Mouse (Mus musculus) intestine, embryonic 16.5 days (tissue): ENCODE measurements around the gene Coq6. TPM values are rescaled to one million over a fixed set of nuclear protein-coding genes. Genes with fewer than 3 reads are reported as not detected.

Experiments
- ATAC-seq: fragments of 200-750 bp; cut with Nextera tagmentation; 2 replicates; pipeline ENCODE4 v1.8.0; 2017; ENCODE audit warnings: moderate TSS enrichment, moderate library complexity
- H3K27ac ChIP-seq: fragments of 300-500 bp; sonication (generic); 2 replicates; pipeline ENCODE4 v1.5.1; 2014; ENCODE audit warnings: mild to moderate bottlenecking, low read length
- H3K27me3 ChIP-seq: fragments of 300-500 bp; sonication (generic); replicated peaks from 2 replicates; pipeline ENCODE4 v1.6.1; 2014; ENCODE audit warnings: low read length, control low read depth, mixed read lengths; ENCODE audit not compliant: control insufficient read depth, insufficient read depth
- H3K36me3 ChIP-seq: fragments of 300-500 bp; sonication (generic); 2 replicates; pipeline ENCODE4 v1.6.1; 2014; ENCODE audit warnings: low read length, control low read depth; ENCODE audit not compliant: control insufficient read depth, insufficient read depth
- H3K4me1 ChIP-seq: fragments of 300-500 bp; sonication (generic); 2 replicates; pipeline ENCODE4 v1.6.1; 2014; ENCODE audit warnings: low read length, control low read depth, mixed read lengths; ENCODE audit not compliant: control insufficient read depth, insufficient read depth
- H3K4me2 ChIP-seq: fragments of 300-500 bp; sonication (generic); 2 replicates; pipeline ENCODE4 v1.6.1; 2014; ENCODE audit warnings: low read depth, low read length, control low read depth
- H3K4me3 ChIP-seq: fragments of 300-500 bp; sonication (generic); 2 replicates; pipeline ENCODE4 v1.5.1; 2014; ENCODE audit warnings: mild to moderate bottlenecking, low read length
- H3K9ac ChIP-seq: fragments of 300-500 bp; sonication (generic); 2 replicates; pipeline ENCODE4 v1.6.1; 2014; ENCODE audit warnings: low read depth, low read length
- H3K9me3 ChIP-seq: fragments of 300-500 bp; sonication (generic); 2 replicates; pipeline ENCODE4 v1.6.1; 2016; ENCODE audit warnings: low read length, control low read depth; ENCODE audit not compliant: control insufficient read depth
- WGBS: fragments of 180-500 bp; shearing (Covaris S2); extraction: QIAGEN DNeasy Blood & Tissue Kit; methylation state at CpG from one replicate; pipeline ENCODE4 v1.1.7; 2014; 5-methylcytosine and 5-hydroxymethylcytosine counted together
- polyA plus RNA-seq: library from polyadenylated mRNA; unstranded; fragments of >200 nt; fragmentation: Nextera tagmentation; extraction: Ambion mirVana; gene quantifications from 2 replicates; pipeline ENCODE4 v1.2.1, GENCODE M21; 2015

The Coq6 gene
- polyA plus RNA-seq, 1 experiment from 2014 or later, result 53.8 TPM

DNA sequence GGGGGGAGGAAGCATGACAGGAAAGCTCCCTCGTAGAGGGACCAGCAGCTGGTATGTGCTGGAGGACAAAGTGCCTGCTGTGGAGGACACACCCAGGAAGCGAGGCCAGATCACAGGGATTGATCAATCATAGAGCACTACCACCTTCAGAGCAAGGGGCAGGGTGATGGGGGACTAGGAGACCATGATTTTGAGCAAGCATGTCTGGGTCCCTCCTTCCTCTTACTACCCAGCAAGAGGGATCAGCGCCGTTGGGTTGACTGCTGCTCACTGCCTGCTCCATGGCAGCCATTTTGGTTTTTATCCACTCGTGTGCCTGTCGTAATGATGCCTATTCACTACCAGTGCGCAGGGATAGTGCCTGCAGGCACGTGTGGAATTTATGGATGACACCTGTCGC lies 2.8 kb downstream of the Coq6 start:
- ATAC-seq, result no peak
- no peak overlapping the region for H3K9ac ChIP-seq
- H3K9me3 ChIP-seq, result no peaks in the 10 kb centered on the region
- no peaks in the 10 kb centered on the region for H3K27me3 ChIP-seq
- no peak overlapping the region for H3K27ac ChIP-seq
- H3K4me1 ChIP-seq, result peaks cover 14% of the 10 kb centered on the region
- H3K36me3 ChIP-seq, result peaks cover 8% of the 10 kb centered on the region; the same call in 1 of the 2 replicates
- no peak overlapping the region for H3K4me2 ChIP-seq
- whole genome bisulfite sequencing, result 82% methylated on average over 9 of the region's 9 CpGs
- no peak overlapping the region for H3K4me3 ChIP-seq

DNA sequence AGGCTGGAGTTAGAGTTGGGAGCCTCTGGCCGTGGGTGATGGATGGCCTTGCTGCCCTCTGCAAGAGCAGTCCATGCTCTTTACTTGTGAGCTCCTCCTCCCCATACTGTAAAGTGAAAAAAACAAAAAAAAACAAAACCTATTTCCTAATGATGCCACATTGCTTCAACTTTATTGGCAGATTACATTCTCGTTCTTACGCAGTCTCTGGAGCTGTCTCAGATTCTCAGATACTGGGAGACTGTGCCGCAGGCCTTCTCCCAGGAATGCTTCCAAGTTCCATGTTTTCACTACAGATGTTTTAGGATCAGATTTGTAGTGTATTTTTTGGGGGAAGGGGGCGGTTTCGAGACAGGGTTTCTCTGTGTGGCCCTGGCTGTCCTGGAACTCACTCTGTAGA lies 3.7 kb downstream of the Coq6 start:
- H3K9me3 ChIP-seq, result no peaks in the 10 kb centered on the region
- ATAC-seq, result no peak
- WGBS, result 95% methylated on average over 6 of the region's 6 CpGs
- no peak overlapping the region for H3K4me3 ChIP-seq
- H3K36me3 ChIP-seq, result peaks cover 8% of the 10 kb centered on the region; the same call in 1 of the 2 replicates
- H3K9ac ChIP-seq, result no peak overlapping the region
- H3K27me3 ChIP-seq, result no peaks in the 10 kb centered on the region
- H3K27ac ChIP-seq, result no peak overlapping the region
- H3K4me1 ChIP-seq, result peaks cover 14% of the 10 kb centered on the region
- no peak overlapping the region for H3K4me2 ChIP-seq

DNA sequence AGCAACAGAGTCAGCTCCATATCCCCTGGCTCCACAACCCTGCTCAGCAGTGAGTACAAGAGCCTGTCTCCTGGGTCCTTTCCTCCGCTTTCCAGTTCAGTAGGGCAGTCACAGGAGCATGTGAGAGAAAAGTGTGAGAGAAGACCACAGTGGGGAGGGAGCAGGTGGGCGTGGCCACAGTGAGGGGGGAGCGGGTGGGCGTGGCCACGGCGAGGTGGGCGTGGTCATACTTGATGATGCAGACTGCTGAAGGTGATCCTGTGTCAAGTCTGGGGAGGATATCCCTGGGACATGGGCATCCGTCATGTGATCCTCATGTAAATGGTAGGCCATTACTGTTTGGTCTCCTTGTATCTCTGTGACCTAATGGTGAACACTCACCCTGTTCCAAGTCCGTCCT lies 5.5 kb downstream of the Coq6 start:
- Histone ChIP-seq H3K4me2 (no peak overlapping the region), H3K4me3 (no peak overlapping the region), H3K9ac (no peak overlapping the region), H3K27me3 (no peaks in the 10 kb centered on the region), H3K9me3 (no peaks in the 10 kb centered on the region), H3K27ac (no peak overlapping the region), H3K4me1 (peaks cover 9% of the 10 kb centered on the region), H3K36me3 (peaks cover 16% of the 10 kb centered on the region; the same call in 1 of the 2 replicates)
- 63% methylated on average over 9 of the region's 9 CpGs for WGBS
- no peak for ATAC-seq

DNA sequence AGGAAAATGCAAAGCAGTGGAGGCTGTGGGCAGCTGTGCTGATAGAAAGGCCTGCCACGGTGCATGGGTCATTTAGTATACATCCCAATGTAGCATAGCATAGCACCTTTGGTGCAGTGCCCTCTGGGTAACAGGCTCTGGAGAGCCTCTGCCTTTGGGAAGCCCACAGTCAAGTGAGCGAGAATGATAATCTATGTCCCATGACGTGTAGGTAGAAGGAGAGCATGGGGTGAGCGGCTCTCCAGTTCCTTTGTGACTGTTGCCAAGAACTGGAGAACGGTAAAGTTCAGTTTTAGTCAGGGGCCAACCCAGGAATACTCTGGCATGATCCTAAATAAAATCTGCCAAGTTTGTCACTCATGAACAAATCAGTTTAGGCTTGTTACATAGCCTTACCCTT lies 10.2 kb downstream of the Coq6 start:
- ATAC-seq, result no peak
- Histone ChIP-seq H3K4me1 (peaks cover 8% of the 10 kb centered on the region; the same call in 1 of the 2 replicates), H3K27me3 (no peaks in the 10 kb centered on the region), H3K9me3 (no peaks in the 10 kb centered on the region), H3K27ac (no peak overlapping the region), H3K9ac (no peak overlapping the region), H3K4me3 (no peak overlapping the region), H3K36me3 (peaks cover 27% of the 10 kb centered on the region), H3K4me2 (no peak overlapping the region)
- 94% methylated on average over 5 of the region's 5 CpGs for WGBS

DNA sequence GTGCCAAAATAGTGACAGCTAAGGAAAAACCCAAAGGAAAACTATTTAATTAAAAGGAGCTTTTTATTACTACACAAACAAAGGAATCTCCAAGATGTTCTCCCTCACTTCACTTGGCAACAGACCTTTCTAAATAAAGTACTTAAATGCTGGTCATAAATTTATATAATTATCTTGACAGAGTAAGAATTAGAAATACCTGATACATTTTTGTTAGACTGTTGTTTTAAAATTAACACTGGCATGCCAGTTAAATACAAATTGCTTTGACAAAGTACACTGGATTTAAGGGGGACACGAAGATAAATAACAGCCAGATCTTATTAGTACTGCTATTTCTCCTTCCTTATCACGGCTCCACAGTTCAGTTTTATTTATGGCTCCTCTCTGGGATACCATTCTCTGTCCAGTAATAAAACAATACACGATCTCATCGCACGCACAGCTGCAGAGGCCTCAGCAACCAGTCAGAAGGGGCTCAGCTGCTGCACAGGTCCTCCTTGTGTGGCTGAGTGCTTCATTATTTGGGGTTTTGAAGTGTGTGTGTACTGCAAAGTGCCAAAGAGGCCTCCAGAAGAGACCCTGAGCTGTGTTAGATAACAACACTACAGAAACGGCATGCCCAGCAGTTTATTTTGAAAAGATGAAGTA lies 12.5 kb downstream of the Coq6 start:
- Histone ChIP-seq H3K27me3 (no peaks in the 10 kb centered on the region), H3K4me1 (peaks cover 8% of the 10 kb centered on the region; the same call in 1 of the 2 replicates), H3K9ac (no peak overlapping the region), H3K27ac (0 out of 2 replicates have a peak overlapping the region, but pooled peaks have one; percentile 1), H3K4me3 (no peak overlapping the region), H3K9me3 (no peaks in the 10 kb centered on the region), H3K4me2 (no peak overlapping the region), H3K36me3 (peaks cover 23% of the 10 kb centered on the region)
- ATAC-seq, result peak; percentile 67
- 50% methylated on average over 6 of the region's 6 CpGs for WGBS

DNA sequence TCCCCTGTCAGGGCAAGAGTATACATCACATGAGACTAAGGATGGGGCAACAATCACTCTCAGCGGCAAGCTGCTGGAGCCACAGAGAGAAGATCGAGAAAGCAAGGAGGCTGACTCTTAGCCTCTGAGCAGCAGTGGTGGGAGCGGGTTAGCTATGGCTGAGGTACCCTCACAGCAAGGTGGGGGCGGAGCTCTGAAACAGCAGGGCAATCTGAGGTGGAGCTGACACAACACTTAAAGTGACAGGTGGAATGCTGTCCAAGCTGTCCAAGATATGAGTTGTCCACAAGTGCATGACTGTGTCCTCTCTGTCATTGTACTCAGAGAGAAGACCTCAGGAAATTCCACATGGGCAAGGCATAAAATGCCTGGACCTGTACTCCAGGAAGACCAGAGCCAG lies 20.9 kb downstream of the Coq6 start:
- WGBS, result 91% methylated on average over 4 of the region's 4 CpGs
- H3K36me3 ChIP-seq, result 0 out of 2 replicates have a peak, but pooled peaks cover 4% of the 10 kb centered on the region
- no peak overlapping the region for H3K27ac ChIP-seq

DNA sequence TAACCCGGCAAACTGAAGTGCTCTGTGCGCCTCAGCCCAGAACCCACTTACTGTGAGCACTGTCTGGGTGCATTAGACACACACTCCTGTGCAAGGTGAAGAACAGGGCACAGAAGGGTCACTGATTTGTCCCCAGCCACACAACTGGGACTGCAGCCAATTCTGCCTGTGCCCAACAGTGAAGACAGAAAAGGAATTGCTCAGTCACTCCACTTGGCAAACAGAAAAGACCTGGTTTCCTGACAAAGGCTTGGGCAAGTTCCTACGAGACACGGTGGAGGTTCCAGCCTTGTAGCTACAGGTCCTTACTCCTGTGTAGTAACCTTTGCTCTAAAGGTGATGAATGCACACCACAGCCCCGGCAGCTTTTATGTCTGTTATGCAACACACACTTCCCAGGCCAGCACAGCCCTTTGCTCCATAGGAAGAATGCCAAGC lies 23.2 kb downstream of the Coq6 start:
- Histone ChIP-seq H3K36me3 (no peaks in the 10 kb centered on the region), H3K4me1 (peaks cover 2% of the 10 kb centered on the region; the same call in 1 of the 2 replicates), H3K27ac (peak overlapping the region; percentile 78), H3K27me3 (no peaks in the 10 kb centered on the region), H3K9me3 (no peaks in the 10 kb centered on the region), H3K9ac (0 out of 2 replicates have a peak overlapping the region, but pooled peaks have one; percentile 4), H3K4me2 (no peak overlapping the region), H3K4me3 (no peak overlapping the region)
- 59% methylated on average over 5 of the region's 5 CpGs for WGBS
- peak; percentile 95 for ATAC-seq

More for the DNA sequence above, 20.9 kb downstream of the Coq6 start:
- peaks cover 2% of the 10 kb centered on the region; the same call in 1 of the 2 replicates for H3K4me1 ChIP-seq
- H3K27me3 ChIP-seq, result no peaks in the 10 kb centered on the region
- ATAC-seq, result no peak
- no peak overlapping the region for H3K9ac ChIP-seq
- no peaks in the 10 kb centered on the region for H3K9me3 ChIP-seq
- H3K4me3 ChIP-seq, result no peak overlapping the region
- H3K4me2 ChIP-seq, result no peak overlapping the region

DNA sequence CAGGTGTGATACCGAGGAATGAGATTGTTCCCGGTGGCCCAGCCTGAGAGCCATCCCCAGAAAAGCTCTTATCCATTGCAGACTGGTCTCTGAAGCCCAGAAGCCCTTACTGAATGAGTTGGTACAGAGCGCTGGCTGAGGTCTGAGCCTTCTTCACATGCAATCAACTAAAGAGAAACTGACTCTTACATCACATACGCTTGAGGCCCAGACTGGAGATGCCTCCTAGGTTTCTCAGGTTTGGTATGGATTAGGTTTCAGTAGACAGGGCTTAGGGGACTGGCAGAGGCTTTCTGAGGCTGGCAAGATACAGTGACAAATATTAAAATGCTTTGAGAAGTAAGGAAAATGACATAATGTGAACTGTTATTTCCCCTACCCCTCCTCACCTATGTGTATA lies 24.0 kb downstream of the Coq6 start:
- 94% methylated on average over 4 of the region's 4 CpGs for WGBS
- Histone ChIP-seq H3K27me3 (no peaks in the 10 kb centered on the region), H3K9ac (no peak overlapping the region), H3K4me3 (no peak overlapping the region), H3K4me2 (no peak overlapping the region), H3K9me3 (no peaks in the 10 kb centered on the region), H3K36me3 (no peaks in the 10 kb centered on the region), H3K4me1 (peaks cover 2% of the 10 kb centered on the region; the same call in 1 of the 2 replicates), H3K27ac (0 out of 2 replicates have a peak overlapping the region, but pooled peaks have one; percentile 26)
- no peak for ATAC-seq

DNA sequence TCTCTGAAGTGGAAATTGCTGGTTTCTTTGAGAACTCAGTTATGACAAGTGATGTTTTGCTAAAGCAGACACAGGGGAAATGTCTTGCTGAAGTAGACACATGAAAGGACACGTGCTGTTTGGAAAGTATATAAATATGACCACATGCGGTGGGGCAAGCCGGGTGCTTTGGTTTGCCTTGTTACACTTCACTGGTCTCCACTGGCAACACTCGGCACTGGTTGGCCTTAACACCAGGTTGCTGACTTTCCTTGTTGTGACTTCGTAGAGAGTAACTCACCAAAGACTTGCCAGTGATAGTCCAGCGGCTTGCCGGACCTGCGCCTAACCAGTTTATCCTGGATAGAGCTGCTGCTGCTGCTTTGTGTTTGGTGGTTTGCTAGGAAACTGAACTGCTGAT lies 26.6 kb downstream of the Coq6 start:
- H3K27me3 ChIP-seq, result no peaks in the 10 kb centered on the region
- no peak overlapping the region for H3K9ac ChIP-seq
- no peaks in the 10 kb centered on the region for H3K36me3 ChIP-seq
- ATAC-seq, result no peak
- H3K4me1 ChIP-seq, result peaks cover 2% of the 10 kb centered on the region; the same call in 1 of the 2 replicates
- H3K9me3 ChIP-seq, result no peaks in the 10 kb centered on the region
- H3K4me2 ChIP-seq, result no peak overlapping the region
- no peak overlapping the region for H3K27ac ChIP-seq
- H3K4me3 ChIP-seq, result no peak overlapping the region
- WGBS, result 93% methylated on average over 8 of the region's 8 CpGs
